Mouse (Mus musculus) frontal cortex, postnatal 10 days (tissue): ENCODE measurements around the gene Med9.

Experiments used
- DNase-seq, 2 experiments: peaks; one replicate each; pipeline ENCODE4 v3.0.0; 2022; ENCODE audit warnings: low spot score in 2 of 2, mixed read lengths in 1 of 2

Gene Med9

GRCm38 (mm10) chr11:59994318-59994717, 46.3 kb downstream of the Med9 start:
- no peak for DNase-seq

GRCm38 (mm10) chr11:60001231-60001980, 53.4 kb downstream of the Med9 start:
- DNase-seq, result no peak

DNA sequence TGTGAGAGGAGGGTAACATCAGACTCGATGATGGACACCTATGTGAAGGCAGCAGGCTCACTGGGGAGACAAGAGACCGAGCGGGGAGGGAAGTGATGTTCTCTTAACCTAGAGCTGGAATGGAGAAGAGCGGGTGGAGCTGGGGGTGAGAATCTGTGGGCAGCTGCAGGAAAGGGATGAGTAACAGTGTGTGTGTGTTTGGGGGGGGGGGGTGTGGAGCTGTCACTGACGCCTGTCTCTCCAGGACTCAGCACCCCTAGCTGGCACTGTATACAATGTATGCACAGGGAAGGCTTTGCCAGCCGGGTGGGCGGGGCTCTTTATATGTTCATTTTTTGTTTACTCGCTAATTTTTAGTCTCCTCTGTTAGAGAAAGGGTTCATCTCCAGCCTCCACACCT, 55.8 kb downstream of the Med9 start:
- no peak for DNase-seq

DNA sequence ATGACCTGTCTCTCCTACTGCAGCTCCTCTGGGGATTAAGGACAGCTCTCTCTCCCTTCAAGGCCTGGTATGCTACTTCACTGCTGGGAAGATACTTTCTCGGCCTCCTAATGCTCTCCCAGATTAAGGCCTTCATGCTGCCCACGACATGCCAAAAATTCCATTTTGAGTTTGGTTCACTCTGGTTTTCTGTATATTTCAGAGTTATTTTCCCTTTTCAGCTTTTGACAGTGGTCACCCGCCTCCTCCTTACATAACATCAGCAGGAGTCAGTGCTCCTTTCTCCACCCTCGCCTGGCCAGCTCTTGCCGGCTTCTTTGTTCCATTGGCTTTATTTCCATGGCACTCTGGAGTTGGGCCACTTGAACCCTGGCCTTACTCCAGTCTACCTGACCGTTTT, 56.7 kb downstream of the Med9 start:
- DNase-seq, result no peak

- no peak for DNase-seq
These were observed 57.9 kb downstream of the Med9 start for GRCm38 (mm10) chr11:60005866-60006265.

GRCm38 (mm10) chr11:60009451-60009850, 61.4 kb downstream of the Med9 start:
- no peak for DNase-seq

DNA sequence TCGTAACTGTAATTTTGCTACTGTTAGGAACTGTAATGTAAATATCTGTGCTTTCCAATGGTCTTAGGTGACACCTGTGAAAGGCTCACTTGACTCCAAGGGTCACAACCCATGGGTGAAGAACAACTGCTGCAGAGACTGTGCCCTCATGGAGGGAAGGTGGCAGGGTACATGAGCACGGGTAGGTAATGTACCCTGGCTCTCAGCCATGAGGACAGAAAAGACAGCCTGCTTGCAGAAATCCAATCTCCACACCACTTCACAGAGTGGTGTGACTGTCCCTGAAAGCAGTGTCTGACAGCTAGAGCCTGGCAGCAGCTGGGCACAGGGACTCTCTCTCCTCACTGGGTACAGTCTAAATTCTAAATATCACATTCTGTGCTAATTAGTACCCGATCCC, 63.5 kb downstream of the Med9 start:
- DNase-seq, result no peak
